Mouse (Mus musculus): ENCODE measurements around the gene Chga. TPM values are rescaled to one million over a fixed set of nuclear protein-coding genes. Genes with fewer than 3 reads are reported as not detected.

Gene Chga
- polyA plus RNA-seq (2012; rRNA removed) = 425 TPM in 2 replicates

GRCm38 (mm10) chr12:102554721-102555516, at the start of gene Chga:
Gene Chga, plus strand, starts transcription at chr12:102554969.

Other genes with a start within 250 kb of the Chga start
- gene Lgmn, start 115.2 kb upstream of the Chga start, polyA plus RNA-seq (2012; rRNA removed) = 25.7 and 29.4 TPM in 2 replicates
- 2.8 and 3.4 TPM in 2 replicates for gene Golga5, start 85.8 kb upstream of the Chga start, polyA plus RNA-seq (2012; rRNA removed)
- gene Itpk1, start 150.0 kb downstream of the Chga start, polyA plus RNA-seq (2012; rRNA removed) = 44.7 and 49.4 TPM in 2 replicates
- 0.22 and 0.43 TPM in 2 replicates for gene Moap1, start 188.7 kb downstream of the Chga start, polyA plus RNA-seq (2012; rRNA removed)
- 1.2 and 2.5 TPM in 2 replicates for gene Tmem251, start 188.8 kb downstream of the Chga start, polyA plus RNA-seq (2012; rRNA removed)
- not detected in 2 replicates for gene Gm28051, start 202.8 kb downstream of the Chga start, polyA plus RNA-seq (2012; rRNA removed)
- 4.6 and 5.5 TPM in 2 replicates for gene Gon7, start 202.8 kb downstream of the Chga start, polyA plus RNA-seq (2012; rRNA removed)
- gene Ubr7, start 203.0 kb downstream of the Chga start, polyA plus RNA-seq (2012; rRNA removed) = 2.2 and 3.3 TPM in 2 replicates
- 0.14 and 0.18 TPM in 2 replicates for gene Gm20604, start 203.7 kb downstream of the Chga start, polyA plus RNA-seq (2012; rRNA removed)

All from stomach, adult 2 months (tissue).